Mouse (Mus musculus): Measurements from ENCODE around the gene Alcam. TPM values are rescaled to one million over a fixed set of nuclear protein-coding genes. Genes with fewer than 3 reads are reported as not detected.

Alcam gene
- total RNA-seq (2021) (1 to 10 TPM; 2.4 to 3.5 TPM), polyA plus RNA-seq (2012; rRNA removed) (1.4 and 1.5 TPM in 2 replicates)
- long read RNA-seq, partial matches to known transcripts = 0 of 1 reads
- long read RNA-seq, other reads (novel, unspliced or antisense) = 1 of 1 reads

GRCm38 (mm10) chr16:52453971-52454514, at the start of gene Alcam:
Gene Alcam, minus strand, starts transcription at chr16:52454074.
- Histone ChIP-seq H3K4me1 (ENCODE audit: control insufficient read depth, insufficient read depth, low read length) (no peaks in the 10 kb centered on the region), H3K4me3 (peak within 1 kb of the TSS; percentile 75), H3K27me3 (ENCODE audit: control insufficient read depth, insufficient read depth, low read length) (no peaks in the 10 kb centered on the region), H3K79me2 (replicated peaks; ENCODE audit: control insufficient read depth, insufficient read depth, low read length) (no peaks in the 10 kb centered on the region), H3K27ac (no peak within 1 kb of the TSS; the same call in 1 of the 2 replicates), H3K36me3 (ENCODE audit: control insufficient read depth, insufficient read depth, low read length) (no peaks in the 10 kb centered on the region), H3K9ac (ENCODE audit: low read depth, low read length) (peak within 1 kb of the TSS; percentile 5; the same call in 1 of the 2 replicates)
- TF ChIP-seq EP300 (IDR thresholded peaks at IDR 0.05; ENCODE audit: insufficient read depth, low read depth, low read length) (no peak), CTCF (IDR thresholded peaks at IDR 0.05) (no peak), POLR2A (IDR thresholded peaks at IDR 0.05; ENCODE audit: insufficient read depth, low read depth, low read length) (no peak)
- DNase-seq = peak; percentile 34 to 40
- 2% methylated on average over 14 of the region's 14 CpGs for WGBS
- intact Hi-C loops (cut with DNase I) = loop anchor here (5.0 kb wide), 2 partner anchors 142 to 813 kb away; no protein-coding TSS in a partner anchor

DNA sequence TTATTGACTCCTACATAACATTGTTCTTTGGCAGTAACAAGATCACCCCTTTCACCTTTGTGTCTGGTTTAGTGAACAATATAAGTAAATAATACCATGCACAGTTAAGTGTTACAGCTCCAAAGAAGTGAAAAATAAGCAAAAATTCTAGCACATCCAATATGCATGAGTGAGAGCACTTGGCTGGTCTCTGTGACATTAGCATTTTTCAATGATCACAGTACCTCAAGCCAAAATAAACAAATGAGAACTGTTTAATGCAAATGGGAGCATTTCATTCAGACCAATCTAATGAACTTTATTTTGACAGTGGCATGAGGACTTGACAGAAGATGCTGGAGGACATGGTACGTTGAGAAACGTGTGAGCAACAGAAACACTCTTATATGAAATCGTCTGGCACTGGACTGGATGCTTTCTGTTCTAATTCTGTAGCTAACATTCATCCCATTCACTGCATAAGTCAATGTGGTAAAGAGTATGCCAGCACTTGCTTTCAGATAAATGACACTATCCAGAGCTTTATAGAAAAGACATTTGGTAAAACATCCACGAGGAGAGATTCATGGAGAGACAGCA, 45.0 kb upstream of the Alcam start:
- Histone ChIP-seq H3K36me3 (ENCODE audit: control insufficient read depth, insufficient read depth, low read length) (no peaks in the 10 kb centered on the region), H3K9ac (ENCODE audit: low read depth, low read length) (no peak overlapping the region), H3K79me2 (replicated peaks; ENCODE audit: control insufficient read depth, insufficient read depth, low read length) (no peaks in the 10 kb centered on the region), H3K4me3 (no peak overlapping the region), H3K4me1 (ENCODE audit: control insufficient read depth, insufficient read depth, low read length) (no peaks in the 10 kb centered on the region), H3K27me3 (ENCODE audit: control insufficient read depth, insufficient read depth, low read length) (no peaks in the 10 kb centered on the region), H3K27ac (no peak overlapping the region)
- DNase-seq = no peak
- WGBS = 64% methylated on average over 4 of the region's 4 CpGs
- no peak for TF ChIP-seq CTCF (IDR thresholded peaks at IDR 0.05)
- no peak for TF ChIP-seq POLR2A (IDR thresholded peaks at IDR 0.05; ENCODE audit: insufficient read depth, low read depth, low read length)
- TF ChIP-seq EP300 (IDR thresholded peaks at IDR 0.05; ENCODE audit: insufficient read depth, low read depth, low read length) = no peak
- intact Hi-C loops (cut with DNase I) = no loop called here

GRCm38 (mm10) chr16:52490542-52490941, 36.7 kb upstream of the Alcam start:
- WGBS = 68% methylated on average over 1 of the region's 1 CpGs
- H3K79me2 ChIP-seq (replicated peaks; ENCODE audit: control insufficient read depth, insufficient read depth, low read length) = no peaks in the 10 kb centered on the region
- no peak overlapping the region for H3K4me3 ChIP-seq
- no peaks in the 10 kb centered on the region for H3K27me3 ChIP-seq (ENCODE audit: control insufficient read depth, insufficient read depth, low read length)
- no peak overlapping the region for H3K27ac ChIP-seq
- H3K36me3 ChIP-seq (ENCODE audit: control insufficient read depth, insufficient read depth, low read length) = no peaks in the 10 kb centered on the region
- no peak overlapping the region for H3K9ac ChIP-seq (ENCODE audit: low read depth, low read length)
- no peaks in the 10 kb centered on the region for H3K4me1 ChIP-seq (ENCODE audit: control insufficient read depth, insufficient read depth, low read length)
- intact Hi-C loops (cut with DNase I) = no loop called here
- TF ChIP-seq CTCF (IDR thresholded peaks at IDR 0.05) (no peak), EP300 (IDR thresholded peaks at IDR 0.05; ENCODE audit: insufficient read depth, low read depth, low read length) (no peak), POLR2A (IDR thresholded peaks at IDR 0.05; ENCODE audit: insufficient read depth, low read depth, low read length) (no peak)
- DNase-seq = no peak

DNA sequence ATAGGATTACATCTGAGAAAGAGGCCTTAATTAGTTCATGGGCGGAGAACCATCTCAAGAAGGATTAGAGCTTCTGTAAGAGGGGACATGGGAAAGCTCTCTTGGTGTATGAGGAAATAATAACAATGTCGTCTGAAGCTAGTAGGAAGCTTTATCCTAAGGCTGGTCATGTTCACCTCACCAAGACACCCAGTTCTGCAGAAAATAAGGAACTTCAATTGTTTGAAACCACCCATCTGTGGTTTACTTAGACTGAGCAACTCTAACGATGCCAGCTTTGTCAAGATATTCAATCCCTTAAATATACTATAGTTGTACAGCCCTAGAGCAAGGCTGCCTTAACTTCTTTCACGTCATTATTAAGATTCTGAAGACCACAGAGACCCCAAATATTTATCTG, 20.4 kb upstream of the Alcam start:
- no peak for DNase-seq
- H3K79me2 ChIP-seq (replicated peaks; ENCODE audit: control insufficient read depth, insufficient read depth, low read length) = no peaks in the 10 kb centered on the region
- 81% methylated on average over 4 of the region's 4 CpGs for WGBS

DNA sequence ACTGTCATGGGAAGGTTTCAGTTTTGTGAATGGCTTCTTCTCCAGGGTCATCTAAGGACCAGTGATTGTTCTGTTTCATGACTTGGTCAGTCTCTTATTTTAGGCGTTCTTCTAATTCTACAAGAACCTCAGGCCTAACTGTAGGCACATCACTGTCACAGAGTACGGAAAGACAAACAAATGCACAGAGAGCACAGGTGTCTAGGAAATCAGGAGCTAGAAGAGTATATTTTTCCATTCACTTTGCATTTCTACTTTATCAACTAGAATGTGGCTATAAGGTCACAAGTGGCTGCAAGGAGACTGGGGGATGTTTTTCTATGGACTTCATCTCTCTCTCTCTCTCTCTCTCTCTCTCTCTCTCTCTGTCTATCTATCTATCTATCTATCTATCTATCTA, 19.2 kb upstream of the Alcam start:
- Histone ChIP-seq H3K36me3 (ENCODE audit: control insufficient read depth, insufficient read depth, low read length) (no peaks in the 10 kb centered on the region), H3K79me2 (replicated peaks; ENCODE audit: control insufficient read depth, insufficient read depth, low read length) (no peaks in the 10 kb centered on the region)
- TF ChIP-seq CTCF (IDR thresholded peaks at IDR 0.05) = no peak
- TF ChIP-seq EP300 (IDR thresholded peaks at IDR 0.05; ENCODE audit: insufficient read depth, low read depth, low read length) = no peak
- no peak for TF ChIP-seq POLR2A (IDR thresholded peaks at IDR 0.05; ENCODE audit: insufficient read depth, low read depth, low read length)

More for the DNA sequence above, 20.4 kb upstream of the Alcam start:
- H3K4me3 ChIP-seq = no peak overlapping the region
- intact Hi-C loops (cut with DNase I) = no loop called here
- no peaks in the 10 kb centered on the region for H3K36me3 ChIP-seq (ENCODE audit: control insufficient read depth, insufficient read depth, low read length)
- TF ChIP-seq EP300 (IDR thresholded peaks at IDR 0.05; ENCODE audit: insufficient read depth, low read depth, low read length) = no peak
- TF ChIP-seq POLR2A (IDR thresholded peaks at IDR 0.05; ENCODE audit: insufficient read depth, low read depth, low read length) = no peak
- TF ChIP-seq CTCF (IDR thresholded peaks at IDR 0.05) = no peak
- no peak overlapping the region for H3K27ac ChIP-seq
- no peaks in the 10 kb centered on the region for H3K4me1 ChIP-seq (ENCODE audit: control insufficient read depth, insufficient read depth, low read length)
- no peaks in the 10 kb centered on the region for H3K27me3 ChIP-seq (ENCODE audit: control insufficient read depth, insufficient read depth, low read length)
- no peak overlapping the region for H3K9ac ChIP-seq (ENCODE audit: low read depth, low read length)

GRCm38 (mm10) chr16:52472635-52473034, 18.8 kb upstream of the Alcam start:
- DNase-seq = no peak
- H3K79me2 ChIP-seq (replicated peaks; ENCODE audit: control insufficient read depth, insufficient read depth, low read length) = no peaks in the 10 kb centered on the region
- H3K9ac ChIP-seq (ENCODE audit: low read depth, low read length) = no peak overlapping the region
- WGBS = 91% methylated on average over 3 of the region's 3 CpGs
- H3K27me3 ChIP-seq (ENCODE audit: control insufficient read depth, insufficient read depth, low read length) = no peaks in the 10 kb centered on the region
- intact Hi-C loops (cut with DNase I) = no loop called here
- no peak for TF ChIP-seq POLR2A (IDR thresholded peaks at IDR 0.05; ENCODE audit: insufficient read depth, low read depth, low read length)
- no peaks in the 10 kb centered on the region for H3K4me1 ChIP-seq (ENCODE audit: control insufficient read depth, insufficient read depth, low read length)
- H3K27ac ChIP-seq = no peak overlapping the region
- H3K4me3 ChIP-seq = no peak overlapping the region
- no peaks in the 10 kb centered on the region for H3K36me3 ChIP-seq (ENCODE audit: control insufficient read depth, insufficient read depth, low read length)

More for the DNA sequence above, 19.2 kb upstream of the Alcam start:
- Histone ChIP-seq H3K27ac (no peak overlapping the region), H3K4me3 (no peak overlapping the region), H3K27me3 (ENCODE audit: control insufficient read depth, insufficient read depth, low read length) (no peaks in the 10 kb centered on the region), H3K9ac (ENCODE audit: low read depth, low read length) (no peak overlapping the region), H3K4me1 (ENCODE audit: control insufficient read depth, insufficient read depth, low read length) (no peaks in the 10 kb centered on the region)
- intact Hi-C loops (cut with DNase I) = no loop called here
- DNase-seq = no peak
- 85% methylated on average over 2 of the region's 2 CpGs for WGBS
